Mouse (Mus musculus) limb, embryonic 14.5 days (tissue): ENCODE measurements around the gene Scamp4. TPM values are rescaled to one million over a fixed set of nuclear protein-coding genes. Genes with fewer than 3 reads are reported as not detected.
A peak's percentile ranks its signal among the peaks of the same experiment; 100 is the strongest.
"Not testable (repeated sequence)": the region's sequence is repeated elsewhere in the genome, so short reads cannot be mapped to it uniquely, and the experiment has no call there.

Source experiments
- ATAC-seq: fragments of 200-750 bp; cut with Nextera tagmentation; 2 replicates; pipeline ENCODE4 v1.8.0; 2017; ENCODE audit warnings: low read depth, moderate number of reproducible peaks, moderate TSS enrichment; ENCODE audit not compliant: low FRiP score
- DNase-seq: peaks from one replicate; pipeline ENCODE4 v3.0.0-alpha.2; 2015; ENCODE audit warnings: low spot score
- H3K27ac ChIP-seq: fragments of 300-500 bp; sonication (generic); replicated peaks from 2 replicates; pipeline ENCODE4 v1.5.1; 2014; ENCODE audit warnings: low read depth, mild to moderate bottlenecking, low read length, moderate library complexity, mixed read lengths
- H3K27me3 ChIP-seq: fragments of 300-500 bp; sonication (generic); 2 replicates; pipeline ENCODE4 v1.6.1; 2014; ENCODE audit warnings: low read length, mixed read lengths; ENCODE audit not compliant: control insufficient read depth, insufficient read depth
- H3K36me3 ChIP-seq: fragments of 300-500 bp; sonication (generic); 2 replicates; pipeline ENCODE4 v1.6.1; 2014; ENCODE audit warnings: mild to moderate bottlenecking, low read length, moderate library complexity, mixed read lengths; ENCODE audit not compliant: control insufficient read depth, insufficient read depth
- H3K4me1 ChIP-seq: fragments of 300-500 bp; sonication (generic); 2 replicates; pipeline ENCODE4 v1.6.1; 2014; ENCODE audit warnings: antibody characterized with exemption, low read length, mixed read lengths; ENCODE audit not compliant: control insufficient read depth, insufficient read depth
- H3K4me2 ChIP-seq: fragments of 300-500 bp; sonication (generic); replicated peaks from 2 replicates; pipeline ENCODE4 v1.6.1; 2014; ENCODE audit warnings: low read depth, mild to moderate bottlenecking, low read length, moderate library complexity; ENCODE audit not compliant: severe bottlenecking
- H3K4me3 ChIP-seq: fragments of 300-500 bp; sonication (generic); replicated peaks from 2 replicates; pipeline ENCODE4 v1.5.1; 2014; ENCODE audit warnings: low read length
- H3K9ac ChIP-seq: fragments of 300-500 bp; sonication (generic); 2 replicates; pipeline ENCODE4 v1.6.1; 2014; ENCODE audit warnings: mild to moderate bottlenecking, low read depth, low read length, moderate library complexity; ENCODE audit not compliant: severe bottlenecking
- H3K9me3 ChIP-seq: fragments of 300-500 bp; sonication (generic); 2 replicates; pipeline ENCODE4 v1.6.1; 2016; ENCODE audit warnings: low read length; ENCODE audit not compliant: control insufficient read depth
- POLR2A ChIP-seq: fragments of 200-500 bp; IDR thresholded peaks from 2 replicates; pipeline ENCODE4 v1.8.0; 2012; ENCODE audit warnings: inconsistent platforms, mild to moderate bottlenecking, moderate library complexity, borderline replicate concordance; ENCODE audit not compliant: insufficient read depth, insufficient read length; ENCODE audit errors: extremely low read depth
- WGBS: fragments of 180-500 bp; shearing (Covaris S2); extraction: QIAGEN DNeasy Blood & Tissue Kit; methylation state at CpG from one replicate; pipeline ENCODE4 v1.1.7; 2014; 5-methylcytosine and 5-hydroxymethylcytosine counted together
- polyA plus RNA-seq, 2 experiments: library from polyadenylated mRNA; depleted of rRNA in 1 of 2; stranded (reverse) in 1 of 2; unstranded in 1 of 2; fragments of >200 nt; fragmentation: Nextera tagmentation in 1 of 2; extraction: Ambion mirVana in 1 of 2; gene quantifications; 2 replicates each; pipeline versions ENCODE4 v1.2.1 to v1.2.3; 2012 to 2014

Scamp4 gene
- polyA plus RNA-seq, 2 experiments: 83.1 to 91.4 TPM

DNA sequence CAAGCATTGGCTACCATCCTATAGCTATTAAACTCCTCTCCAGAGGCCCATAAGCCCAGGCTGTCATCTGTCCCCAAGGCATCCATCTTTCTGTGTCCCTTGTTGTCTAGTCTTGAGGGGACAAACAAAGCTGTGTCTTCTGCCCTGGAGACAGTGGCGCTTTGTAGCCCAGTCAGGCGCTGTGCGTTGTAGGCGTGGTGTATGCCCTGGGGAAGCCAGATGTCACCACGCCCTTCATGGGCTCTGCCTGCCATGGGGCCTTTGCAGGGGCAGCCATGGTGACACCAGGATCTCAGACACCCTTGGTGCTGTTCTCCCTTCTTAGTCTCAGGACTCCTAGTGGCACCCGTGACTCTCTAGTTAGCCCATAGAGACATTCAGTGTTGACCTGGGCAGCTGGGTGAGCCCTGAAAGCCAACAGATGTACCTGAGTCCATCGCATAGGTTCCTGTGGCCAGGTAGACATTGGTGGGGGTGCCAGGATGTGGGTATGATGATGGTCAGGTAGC is 1.4 kb downstream of the Scamp4 start:
- 95% methylated on average over 6 of the region's 7 CpGs for WGBS
- DNase-seq (no peak), ATAC-seq (no peak)
- Histone ChIP-seq H3K27ac (no peak overlapping the region), H3K36me3 (peaks cover 32% of the 10 kb centered on the region), H3K4me1 (peaks cover 11% of the 10 kb centered on the region), H3K4me2 (peak overlapping the region; percentile 87), H3K27me3 (no peaks in the 10 kb centered on the region), H3K9me3 (no peaks in the 10 kb centered on the region), H3K9ac (peak overlapping the region; percentile 59; the same call in 1 of the 2 replicates), H3K4me3 (peak overlapping the region; percentile 65; the same call in 1 of the 2 replicates)
- no peak for TF ChIP-seq POLR2A

- peaks cover 41% of the 10 kb centered on the region for H3K36me3 ChIP-seq
- peaks cover 11% of the 10 kb centered on the region for H3K4me1 ChIP-seq
- DNase-seq (no peak), ATAC-seq (no peak)
- WGBS: 92% methylated on average over 2 of the region's 2 CpGs
- H3K4me3 ChIP-seq: no peak overlapping the region
- no peak overlapping the region for H3K4me2 ChIP-seq
- no peak for TF ChIP-seq POLR2A
- no peak overlapping the region for H3K9ac ChIP-seq
- H3K27ac ChIP-seq: no peak overlapping the region
- H3K9me3 ChIP-seq: no peaks in the 10 kb centered on the region
- no peaks in the 10 kb centered on the region for H3K27me3 ChIP-seq
Observed at GRCm38 (mm10) chr10:80604988-80605387, 2.3 kb downstream of the Scamp4 start.

- H3K4me1 ChIP-seq: peaks cover 11% of the 10 kb centered on the region
- not testable (repeated sequence) for H3K27me3 ChIP-seq, H3K27ac ChIP-seq, ATAC-seq, H3K4me2 ChIP-seq, H3K9me3 ChIP-seq, DNase-seq, H3K4me3 ChIP-seq, H3K9ac ChIP-seq
- 73% methylated on average over 4 of the region's 4 CpGs for WGBS
- H3K36me3 ChIP-seq: peaks cover 47% of the 10 kb centered on the region
Observed at GRCm38 (mm10) chr10:80605721-80606120, 3.0 kb downstream of the Scamp4 start, which contains the start of gene Gm49322. Gene Gm49322 (plus strand): TSS chr10:80606021.

DNA sequence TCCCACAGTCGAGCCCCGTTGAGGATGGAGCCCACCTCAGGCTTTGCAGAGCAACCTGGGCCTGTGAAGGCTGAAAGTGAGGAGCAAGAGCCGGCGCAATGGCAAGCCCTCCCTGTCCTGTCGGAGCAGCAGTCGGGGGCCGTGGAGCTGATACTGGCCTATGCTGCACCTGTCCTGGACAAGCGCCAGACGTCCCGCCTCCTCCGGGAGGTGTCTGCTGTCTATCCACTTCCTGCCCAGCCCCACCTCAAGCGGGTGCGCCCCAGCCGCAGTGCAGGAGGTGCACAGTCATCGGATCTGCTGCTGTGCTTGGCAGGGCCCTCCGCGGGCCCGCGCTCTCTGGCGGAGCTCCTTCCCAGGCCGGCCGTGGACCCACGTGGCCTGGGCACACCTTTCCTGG is 3.6 kb downstream of the Scamp4 start:
- Histone ChIP-seq H3K9me3 (no peaks in the 10 kb centered on the region), H3K4me1 (peaks cover 11% of the 10 kb centered on the region), H3K36me3 (peaks cover 52% of the 10 kb centered on the region), H3K27ac (no peak overlapping the region), H3K9ac (no peak overlapping the region), H3K27me3 (no peaks in the 10 kb centered on the region), H3K4me3 (no peak overlapping the region), H3K4me2 (no peak overlapping the region)
- DNase-seq (no peak), ATAC-seq (no peak)
- WGBS: 91% methylated on average over 22 of the region's 23 CpGs
- no peak for TF ChIP-seq POLR2A

DNA sequence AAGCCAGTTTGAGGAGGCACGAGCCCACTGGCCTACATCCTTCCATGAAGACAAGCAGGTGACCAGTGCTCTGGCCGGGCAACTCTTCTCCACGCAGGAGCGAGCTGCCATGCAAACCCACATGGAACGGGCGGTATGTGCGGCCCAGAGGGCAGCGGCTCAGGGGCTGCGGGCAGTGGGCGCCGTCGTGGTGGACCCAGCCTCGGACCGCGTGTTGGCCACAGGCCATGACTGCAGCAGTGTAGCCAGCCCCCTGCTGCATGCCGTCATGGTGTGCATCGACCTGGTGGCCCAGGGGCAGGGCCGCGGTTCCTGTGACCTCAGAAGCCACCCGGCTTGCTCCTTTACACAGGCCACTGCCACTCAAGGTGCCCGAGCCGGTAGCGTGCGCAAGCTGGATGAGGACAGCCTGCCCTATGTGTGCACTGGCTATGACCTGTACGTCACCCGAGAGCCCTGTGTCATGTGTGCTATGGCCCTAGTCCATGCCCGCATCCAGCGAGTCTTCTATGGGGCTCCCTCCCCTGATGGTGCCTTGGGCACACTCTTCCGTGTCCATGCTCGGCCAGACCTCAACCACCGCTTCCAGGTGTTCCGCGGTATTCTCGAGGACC is 4.2 kb downstream of the Scamp4 start:
- H3K4me1 ChIP-seq: peaks cover 11% of the 10 kb centered on the region
- ATAC-seq: no peak

More for the DNA sequence above, 4.2 kb downstream of the Scamp4 start:
- no peak for TF ChIP-seq POLR2A
- 96% methylated on average over 34 of the region's 34 CpGs for WGBS
- Histone ChIP-seq H3K27me3 (no peaks in the 10 kb centered on the region), H3K9ac (no peak overlapping the region), H3K9me3 (no peaks in the 10 kb centered on the region), H3K27ac (no peak overlapping the region), H3K4me2 (no peak overlapping the region), H3K4me3 (no peak overlapping the region), H3K36me3 (peaks cover 55% of the 10 kb centered on the region)
- no peak for DNase-seq
